Mouse (Mus musculus) ES-E14 (cell line): ENCODE data around the gene Fam214a.

Experiments used
- CHD2 ChIP-seq: IDR thresholded peaks from 2 replicates; pipeline ENCODE4 v1.6.1; 2014; ENCODE audit warnings: mild to moderate bottlenecking, low read depth, low read length, inconsistent platforms
- HCFC1 ChIP-seq: IDR thresholded peaks from 2 replicates; pipeline ENCODE4 v1.6.1; 2012; ENCODE audit warnings: low read length, inconsistent platforms, borderline replicate concordance; ENCODE audit not compliant: insufficient read depth
- ZC3H11A ChIP-seq: IDR thresholded peaks from 2 replicates; pipeline ENCODE4 v1.6.1; 2012; ENCODE audit warnings: low read depth, mild to moderate bottlenecking, inconsistent platforms, low read length, borderline replicate concordance
- ZNF384 ChIP-seq: IDR thresholded peaks from 2 replicates; pipeline ENCODE4 v1.6.1; 2012; ENCODE audit warnings: low read depth, low read length, inconsistent platforms

DNA sequence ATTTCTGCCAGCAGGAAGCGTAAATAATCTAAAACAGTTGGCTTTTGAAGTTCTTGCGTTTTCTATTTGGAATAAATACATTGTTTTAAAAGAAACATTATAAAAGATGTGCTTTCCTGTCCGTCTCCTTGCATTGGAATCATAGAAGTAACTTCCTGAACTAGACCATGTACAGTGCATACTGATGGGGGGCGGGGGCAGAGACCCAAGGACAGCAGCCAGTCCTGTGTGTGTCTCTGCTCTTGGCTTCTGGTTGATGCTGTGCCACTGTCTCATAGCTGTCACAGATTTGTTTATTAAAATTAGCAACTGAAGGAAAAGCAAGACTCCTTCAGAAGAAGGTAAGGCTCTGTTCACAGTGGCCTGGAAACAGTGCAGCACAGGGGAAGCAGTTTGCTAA lies 20.5 kb downstream of the Fam214a start:
- no peak for TF ChIP-seq CHD2
- no peak for TF ChIP-seq ZC3H11A
- TF ChIP-seq ZNF384, result no peak
- TF ChIP-seq HCFC1, result no peak
